Mouse (Mus musculus): ENCODE results near the gene Alk. TPM values are rescaled to one million over a fixed set of nuclear protein-coding genes. Genes with fewer than 3 reads are reported as not detected.

The Alk gene
- polyA plus RNA-seq, 1 experiment from 2014 or later: 0.44 TPM

DNA sequence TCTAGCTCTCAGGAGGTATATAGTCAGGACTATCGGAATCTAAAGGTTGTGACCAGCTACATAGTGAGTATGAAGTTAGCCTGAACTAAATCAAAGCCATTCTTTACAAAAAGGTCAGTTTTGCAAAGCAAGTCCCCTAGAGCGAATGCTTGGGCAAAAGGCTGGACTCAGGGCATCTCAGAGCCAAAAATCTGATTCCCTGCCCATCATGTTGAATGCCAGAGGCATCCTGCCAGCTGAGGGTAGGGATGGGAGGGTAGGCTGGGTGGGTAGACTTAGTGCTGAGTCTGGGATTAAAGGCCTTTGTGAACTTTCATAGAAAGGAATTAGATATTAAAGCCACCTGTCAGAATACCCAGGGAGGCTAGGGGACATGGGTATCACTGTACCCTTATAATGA is 594.6 kb downstream of the Alk start:
- no peaks in the 10 kb centered on the region for H3K36me3 ChIP-seq
- H3K4me3 ChIP-seq: no peak overlapping the region
- no peak for ATAC-seq (ENCODE audit: extremely low read depth, insufficient number of reproducible peaks, low FRiP score, low TSS enrichment)
- H3K9ac ChIP-seq: no peak overlapping the region
- 73% methylated on average over 2 of the region's 2 CpGs for WGBS
- H3K27ac ChIP-seq (replicated peaks): no peak overlapping the region
- H3K27me3 ChIP-seq (replicated peaks): no peaks in the 10 kb centered on the region
- no peak overlapping the region for H3K4me2 ChIP-seq
- H3K4me1 ChIP-seq: no peaks in the 10 kb centered on the region
- H3K9me3 ChIP-seq: no peaks in the 10 kb centered on the region

DNA sequence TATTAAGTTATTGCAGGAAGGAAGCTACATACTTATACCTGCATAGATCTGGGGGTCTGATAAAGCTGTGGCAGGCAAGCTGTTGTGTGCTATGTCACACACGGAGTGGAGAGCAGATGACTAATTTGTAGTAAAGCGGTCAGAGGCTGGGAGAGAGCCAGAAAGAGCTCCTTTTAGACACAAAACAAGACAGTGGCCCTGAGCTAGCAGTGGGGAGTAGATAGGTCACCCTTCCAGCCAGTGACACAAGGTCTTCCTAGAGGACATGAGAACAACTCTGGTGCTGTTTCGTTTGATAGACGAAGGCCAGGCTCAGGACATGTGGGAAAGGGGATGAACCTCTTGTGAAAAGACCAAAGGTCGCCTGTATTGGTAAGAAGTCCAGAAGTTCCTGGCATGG is 596.0 kb downstream of the Alk start:
- Histone ChIP-seq H3K4me1 (no peaks in the 10 kb centered on the region), H3K9ac (no peak overlapping the region), H3K27ac (replicated peaks) (no peak overlapping the region), H3K36me3 (no peaks in the 10 kb centered on the region), H3K9me3 (no peaks in the 10 kb centered on the region), H3K4me3 (no peak overlapping the region), H3K4me2 (no peak overlapping the region), H3K27me3 (replicated peaks) (no peaks in the 10 kb centered on the region)
- ATAC-seq (ENCODE audit: extremely low read depth, insufficient number of reproducible peaks, low FRiP score, low TSS enrichment): no peak
- 55% methylated on average over 5 of the region's 5 CpGs for WGBS

GRCm38 (mm10) chr17:72005365-72005764 is 599.1 kb downstream of the Alk start:
- H3K27me3 ChIP-seq (replicated peaks): no peaks in the 10 kb centered on the region
- ATAC-seq (ENCODE audit: extremely low read depth, insufficient number of reproducible peaks, low FRiP score, low TSS enrichment): no peak
- H3K9me3 ChIP-seq: no peaks in the 10 kb centered on the region
- WGBS: 70% methylated on average over 6 of the region's 6 CpGs
- H3K9ac ChIP-seq: no peak overlapping the region
- H3K27ac ChIP-seq (replicated peaks): no peak overlapping the region
- H3K36me3 ChIP-seq: no peaks in the 10 kb centered on the region
- H3K4me1 ChIP-seq: no peaks in the 10 kb centered on the region
- no peak overlapping the region for H3K4me3 ChIP-seq
- no peak overlapping the region for H3K4me2 ChIP-seq

GRCm38 (mm10) chr17:71999527-72000482 is 604.6 kb downstream of the Alk start:
- H3K4me2 ChIP-seq: no peak overlapping the region
- no peak overlapping the region for H3K4me3 ChIP-seq
- no peaks in the 10 kb centered on the region for H3K36me3 ChIP-seq
- H3K27ac ChIP-seq (replicated peaks): no peak overlapping the region
- no peak for ATAC-seq (ENCODE audit: extremely low read depth, insufficient number of reproducible peaks, low FRiP score, low TSS enrichment)
- H3K9ac ChIP-seq: no peak overlapping the region
- no peaks in the 10 kb centered on the region for H3K27me3 ChIP-seq (replicated peaks)
- 78% methylated on average over 5 of the region's 5 CpGs for WGBS
- no peaks in the 10 kb centered on the region for H3K9me3 ChIP-seq
- H3K4me1 ChIP-seq: no peaks in the 10 kb centered on the region

GRCm38 (mm10) chr17:71997680-71998079 is 606.7 kb downstream of the Alk start:
- ATAC-seq (ENCODE audit: extremely low read depth, insufficient number of reproducible peaks, low FRiP score, low TSS enrichment): no peak
- Histone ChIP-seq H3K9ac (no peak overlapping the region), H3K27ac (replicated peaks) (no peak overlapping the region), H3K4me3 (no peak overlapping the region), H3K9me3 (no peaks in the 10 kb centered on the region), H3K36me3 (no peaks in the 10 kb centered on the region), H3K27me3 (replicated peaks) (no peaks in the 10 kb centered on the region), H3K4me1 (no peaks in the 10 kb centered on the region), H3K4me2 (no peak overlapping the region)
- WGBS: 66% methylated on average over 3 of the region's 3 CpGs

GRCm38 (mm10) chr17:71995539-71995938 is 608.9 kb downstream of the Alk start:
- WGBS: 68% methylated on average over 3 of the region's 3 CpGs
- ATAC-seq (ENCODE audit: extremely low read depth, insufficient number of reproducible peaks, low FRiP score, low TSS enrichment): no peak

DNA sequence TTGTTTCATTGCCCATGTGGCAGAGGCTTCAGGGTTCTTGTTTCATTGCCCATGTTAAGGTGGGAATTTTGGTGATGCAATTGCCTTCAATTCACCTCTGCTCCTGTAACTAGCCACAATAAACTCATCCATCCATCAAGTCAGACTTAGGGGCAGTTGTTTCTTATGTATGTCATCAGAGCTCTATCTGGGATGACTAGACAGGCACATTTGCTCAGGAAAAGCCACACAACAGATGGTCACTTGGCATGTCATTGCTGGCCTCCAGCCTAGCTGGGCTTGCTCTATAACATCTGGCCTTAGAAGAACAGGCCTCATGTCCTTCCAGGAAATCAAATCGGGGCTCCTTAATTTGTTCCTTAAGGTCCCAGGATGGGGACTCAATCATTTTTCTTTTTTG is 610.3 kb downstream of the Alk start:
- WGBS: 86% methylated on average over 1 of the region's 1 CpGs
- no peak for ATAC-seq (ENCODE audit: extremely low read depth, insufficient number of reproducible peaks, low FRiP score, low TSS enrichment)
- H3K4me2 ChIP-seq: no peak overlapping the region
- no peak overlapping the region for H3K9ac ChIP-seq
- no peaks in the 10 kb centered on the region for H3K27me3 ChIP-seq (replicated peaks)
- H3K9me3 ChIP-seq: no peaks in the 10 kb centered on the region
- no peaks in the 10 kb centered on the region for H3K4me1 ChIP-seq
- no peak overlapping the region for H3K27ac ChIP-seq (replicated peaks)
- H3K4me3 ChIP-seq: no peak overlapping the region
- no peaks in the 10 kb centered on the region for H3K36me3 ChIP-seq

More at GRCm38 (mm10) chr17:71995539-71995938, 608.9 kb downstream of the Alk start:
- H3K36me3 ChIP-seq: no peaks in the 10 kb centered on the region
- H3K27me3 ChIP-seq (replicated peaks): no peaks in the 10 kb centered on the region
- no peak overlapping the region for H3K9ac ChIP-seq
- H3K4me2 ChIP-seq: no peak overlapping the region
- H3K27ac ChIP-seq (replicated peaks): no peak overlapping the region
- no peak overlapping the region for H3K4me3 ChIP-seq
- no peaks in the 10 kb centered on the region for H3K4me1 ChIP-seq
- no peaks in the 10 kb centered on the region for H3K9me3 ChIP-seq

DNA sequence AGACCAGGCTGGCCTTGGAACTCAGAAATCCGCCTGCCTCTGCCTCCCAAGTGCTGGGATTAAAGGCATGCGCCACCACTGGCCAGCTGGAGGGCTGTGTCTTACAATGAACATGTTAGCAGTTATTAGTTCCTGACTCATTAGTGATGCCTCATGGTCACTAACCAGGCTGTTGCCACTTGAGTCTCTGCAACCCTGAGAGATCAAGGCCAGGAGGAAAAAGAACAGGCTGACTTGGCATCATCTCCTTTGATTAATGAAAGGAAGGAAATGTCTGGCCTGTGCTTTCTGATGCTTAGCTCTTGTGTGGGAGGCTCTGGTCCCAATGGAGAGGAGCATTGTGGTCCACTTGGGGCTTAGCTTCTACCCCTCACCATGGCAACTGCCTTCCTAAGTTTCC is 611.4 kb downstream of the Alk start:
- Histone ChIP-seq H3K9me3 (no peaks in the 10 kb centered on the region), H3K27me3 (replicated peaks) (no peaks in the 10 kb centered on the region), H3K4me2 (no peak overlapping the region), H3K27ac (replicated peaks) (no peak overlapping the region), H3K4me1 (no peaks in the 10 kb centered on the region), H3K4me3 (no peak overlapping the region), H3K36me3 (no peaks in the 10 kb centered on the region), H3K9ac (no peak overlapping the region)
- WGBS: 74% methylated on average over 2 of the region's 2 CpGs
- ATAC-seq (ENCODE audit: extremely low read depth, insufficient number of reproducible peaks, low FRiP score, low TSS enrichment): no peak

DNA sequence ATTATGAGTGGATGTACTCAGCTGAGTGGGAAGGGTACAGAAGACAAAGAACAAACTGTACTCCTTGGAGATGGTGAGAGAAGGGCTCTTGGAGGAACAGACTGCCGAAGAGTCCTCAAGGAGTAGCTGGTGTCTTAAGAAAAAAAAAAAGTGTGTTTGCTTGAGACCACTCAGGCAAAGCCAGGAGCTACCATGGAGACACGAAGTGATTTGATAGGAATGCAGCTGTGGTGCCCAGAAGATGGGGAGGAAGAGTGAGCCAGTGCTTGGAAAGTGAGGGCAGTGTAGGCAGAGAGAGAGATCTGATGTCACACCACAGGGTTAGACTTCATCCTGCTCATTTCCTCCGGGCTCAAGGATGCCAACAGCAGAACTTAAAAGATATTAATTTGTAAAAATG is 613.2 kb downstream of the Alk start:
- no peak overlapping the region for H3K27ac ChIP-seq (replicated peaks)
- H3K9me3 ChIP-seq: no peaks in the 10 kb centered on the region
- 0 out of 2 replicates have a peak, but pooled peaks cover 4% of the 10 kb centered on the region for H3K27me3 ChIP-seq (replicated peaks)
- no peaks in the 10 kb centered on the region for H3K36me3 ChIP-seq
- WGBS: 63% methylated on average over 3 of the region's 3 CpGs
- ATAC-seq (ENCODE audit: extremely low read depth, insufficient number of reproducible peaks, low FRiP score, low TSS enrichment): no peak
- no peak overlapping the region for H3K4me2 ChIP-seq
- no peak overlapping the region for H3K9ac ChIP-seq
- H3K4me1 ChIP-seq: peaks cover 5% of the 10 kb centered on the region; the same call in 1 of the 2 replicates
- H3K4me3 ChIP-seq: no peak overlapping the region

GRCm38 (mm10) chr17:71990176-71990720 is 614.2 kb downstream of the Alk start:
- ATAC-seq (ENCODE audit: extremely low read depth, insufficient number of reproducible peaks, low FRiP score, low TSS enrichment): no peak
- Histone ChIP-seq H3K4me1 (peaks cover 9% of the 10 kb centered on the region; the same call in 1 of the 2 replicates), H3K27me3 (replicated peaks) (0 out of 2 replicates have a peak, but pooled peaks cover 4% of the 10 kb centered on the region), H3K27ac (replicated peaks) (no peak overlapping the region), H3K4me3 (no peak overlapping the region), H3K36me3 (no peaks in the 10 kb centered on the region), H3K9ac (no peak overlapping the region), H3K9me3 (no peaks in the 10 kb centered on the region), H3K4me2 (no peak overlapping the region)
- WGBS: 61% methylated on average over 4 of the region's 4 CpGs

DNA sequence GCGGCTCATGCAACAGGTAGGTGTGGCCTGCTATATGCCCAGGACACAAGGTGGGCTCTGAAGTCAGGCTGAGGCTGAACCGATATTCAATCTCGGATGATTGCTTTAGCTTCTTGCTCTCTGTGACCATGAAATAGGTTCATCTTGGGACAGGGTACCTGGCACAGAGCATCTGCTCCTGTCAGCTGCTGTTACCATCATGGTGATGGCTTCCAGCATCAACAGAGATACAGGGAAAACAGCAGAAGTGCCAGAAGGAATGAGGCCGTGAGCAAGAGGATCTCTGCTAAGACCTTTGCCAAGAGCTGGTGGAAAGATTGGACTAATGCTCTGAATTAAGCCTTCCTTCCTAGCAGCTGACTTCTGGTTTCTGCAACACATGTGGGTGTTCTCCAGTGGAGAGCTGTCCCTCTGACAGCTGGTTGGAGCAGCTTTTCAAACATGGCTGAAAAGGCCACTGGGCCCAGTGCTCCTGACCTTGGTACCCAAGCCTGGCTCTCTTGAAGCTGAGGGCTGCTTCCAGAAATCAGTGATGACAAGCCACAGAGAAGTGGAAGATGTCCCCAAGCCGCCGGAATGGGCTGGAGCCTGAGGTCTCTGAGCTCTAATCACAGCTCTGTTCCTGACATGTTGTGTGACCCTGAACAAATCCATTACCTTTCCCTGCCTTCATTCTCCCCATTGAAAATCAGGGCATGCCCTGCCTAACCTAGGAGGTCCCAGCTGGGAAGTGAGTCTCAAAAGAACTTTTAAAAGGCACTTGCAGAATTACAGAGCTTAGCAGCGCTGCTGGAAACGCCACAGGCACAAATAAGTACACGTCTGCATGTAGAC is 615.5 kb downstream of the Alk start:
- H3K4me2 ChIP-seq: no peak overlapping the region
- no peak for ATAC-seq (ENCODE audit: extremely low read depth, insufficient number of reproducible peaks, low FRiP score, low TSS enrichment)
- H3K4me1 ChIP-seq: peaks cover 9% of the 10 kb centered on the region; the same call in 1 of the 2 replicates
- WGBS: 72% methylated on average over 9 of the region's 9 CpGs
- no peaks in the 10 kb centered on the region for H3K36me3 ChIP-seq
- no peaks in the 10 kb centered on the region for H3K9me3 ChIP-seq
- no peak overlapping the region for H3K27ac ChIP-seq (replicated peaks)
- no peak overlapping the region for H3K9ac ChIP-seq
- 0 out of 2 replicates have a peak, but pooled peaks cover 4% of the 10 kb centered on the region for H3K27me3 ChIP-seq (replicated peaks)
- H3K4me3 ChIP-seq: no peak overlapping the region
